Mouse (Mus musculus) adrenal gland, adult 18-20 months (tissue): ENCODE measurements around the gene E330034G19Rik. TPM values are rescaled to one million over a fixed set of nuclear protein-coding genes. Genes with fewer than 3 reads are reported as not detected.
A peak's percentile ranks its signal among the peaks of the same experiment; 100 is the strongest.
"Not testable (repeated sequence)": the region's sequence is repeated elsewhere in the genome, so short reads cannot be mapped to it uniquely, and the experiment has no call there.

Experiments
- DNase-seq, 2 experiments: peaks; one replicate each; pipeline ENCODE4 v3.0.0; 2021 to 2022; ENCODE audit warnings: low spot score in 2 of 2
- long read RNA-seq, 2 experiments: library from polyadenylated mRNA; stranded (forward); transcript quantifications; one replicate each; pipeline ENCODE4 v2.0.0; 2021
- total RNA-seq, 2 experiments: library from RNA; stranded (reverse); gene quantifications; 1 replicate in 1 of 2; 2 replicates in 1 of 2; pipeline ENCODE4 v1.2.3; 2021

Gene E330034G19Rik
- not detected for total RNA-seq
- long read RNA-seq, experiment 1: 0 reads
- long read RNA-seq, experiment 2: 0 reads

DNA sequence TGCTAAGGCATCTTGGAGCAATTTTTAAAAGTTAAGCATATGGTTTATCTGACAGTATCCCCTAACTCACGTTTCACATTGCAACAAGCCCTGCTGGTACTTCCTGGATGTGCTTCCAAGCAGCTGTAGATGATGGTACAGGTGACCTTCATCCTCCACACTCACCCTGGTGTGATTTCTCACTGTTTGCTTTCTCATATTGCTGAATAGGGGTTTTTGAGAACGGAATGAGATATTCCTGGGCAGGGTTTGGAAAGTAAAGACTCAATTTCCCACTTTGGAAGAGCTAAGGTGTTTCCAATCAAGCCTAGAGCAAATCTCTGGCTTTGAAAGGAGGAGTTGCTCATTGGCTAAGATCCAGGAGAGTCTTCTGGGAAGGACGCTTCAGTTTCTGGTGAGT lies at the start of gene E330034G19Rik:
Gene E330034G19Rik, plus strand, starts transcription at position 301 of the 400 bp plus-strand sequence.
- no peak for DNase-seq

DNA sequence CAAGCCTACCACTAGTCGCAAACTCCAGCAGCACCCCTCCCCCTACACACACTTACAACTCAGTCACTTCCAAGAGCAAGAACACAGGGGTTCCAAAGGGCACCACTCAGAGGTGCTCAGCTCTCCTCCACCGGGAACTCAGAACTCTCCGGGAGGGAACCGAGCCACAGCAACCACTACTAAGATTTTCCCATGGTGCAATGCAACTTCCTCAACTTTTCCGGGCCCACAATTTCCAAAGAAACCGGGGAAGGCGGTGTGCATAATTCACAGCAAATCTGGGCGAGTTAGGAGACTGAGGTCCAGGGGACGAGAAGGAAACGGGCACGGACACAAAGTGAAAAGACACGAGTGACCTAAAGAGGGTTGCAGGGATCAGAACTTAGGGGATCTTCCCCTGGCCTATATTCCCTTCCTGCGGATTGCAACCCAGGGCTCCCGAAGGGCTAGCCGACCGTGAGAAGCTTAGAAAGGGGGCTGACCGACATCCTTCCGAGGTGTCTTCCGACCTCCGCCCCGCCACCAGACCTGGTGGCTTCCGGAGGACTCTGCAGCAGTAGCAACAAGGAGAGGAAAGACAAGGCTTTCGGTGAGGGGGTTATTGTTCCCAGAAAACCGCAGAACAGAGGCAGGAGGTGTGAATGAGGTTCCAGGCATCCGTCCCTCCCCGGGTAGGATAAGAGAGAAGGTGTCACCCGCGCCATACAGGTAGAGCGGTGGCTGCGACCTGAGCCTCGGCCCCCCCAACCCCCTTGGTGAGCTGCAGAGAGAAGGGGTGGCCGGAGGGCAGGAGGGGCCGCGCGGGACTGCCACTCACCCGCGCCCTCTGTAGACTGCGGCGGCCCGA lies 48.5 kb upstream of the E330034G19Rik start:
- DNase-seq: no peak

DNA sequence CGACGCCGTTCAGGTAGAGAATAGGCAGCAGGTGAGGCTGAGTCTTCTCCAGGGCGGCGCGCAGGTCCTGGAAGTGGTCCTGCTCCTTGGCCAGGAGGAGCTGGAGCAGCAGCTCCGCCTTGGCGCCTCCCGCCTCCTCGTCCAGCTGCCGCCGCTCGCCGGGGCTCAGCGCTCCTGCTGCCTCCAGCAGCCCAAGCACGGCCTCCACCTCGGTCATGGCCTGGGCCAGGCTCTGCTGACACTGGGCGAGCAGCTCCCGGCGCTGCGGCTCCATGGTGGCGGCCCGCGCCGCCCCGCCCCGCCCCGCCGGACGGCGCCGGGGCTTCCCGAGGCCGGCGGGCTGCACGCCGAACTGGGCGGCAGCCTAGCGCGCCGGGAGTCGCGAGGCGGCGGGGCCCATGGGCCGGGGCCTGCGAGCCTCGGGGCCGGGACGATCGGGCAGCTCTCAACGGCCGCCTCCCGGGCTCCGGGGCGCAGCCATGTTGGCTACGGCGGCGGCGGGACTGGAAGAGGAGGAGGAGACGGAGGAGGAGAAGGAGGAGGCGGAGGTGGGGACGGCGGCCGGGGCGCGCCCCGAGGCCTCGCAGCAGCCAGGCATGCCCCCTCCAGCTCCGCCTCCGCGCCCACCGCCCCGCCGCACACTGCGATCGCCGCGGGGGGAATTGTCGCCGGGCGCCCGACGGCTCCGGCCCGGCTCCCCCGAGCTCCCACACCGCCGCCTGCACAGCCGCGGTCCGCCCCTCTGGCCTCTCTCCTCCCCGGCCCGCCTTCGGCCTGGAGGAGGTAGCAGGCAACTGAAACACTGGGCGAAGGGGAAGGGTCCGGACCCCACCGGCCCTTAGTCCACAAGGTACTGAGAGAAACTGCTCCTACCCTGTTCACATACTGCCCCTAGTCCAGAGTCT lies 47.6 kb upstream of the E330034G19Rik start, which contains the start of gene Dlg5:
Gene Dlg5, minus strand, starts transcription at position 744 of the 905 bp plus-strand sequence.
- DNase-seq: peak; percentile 70 to 73

DNA sequence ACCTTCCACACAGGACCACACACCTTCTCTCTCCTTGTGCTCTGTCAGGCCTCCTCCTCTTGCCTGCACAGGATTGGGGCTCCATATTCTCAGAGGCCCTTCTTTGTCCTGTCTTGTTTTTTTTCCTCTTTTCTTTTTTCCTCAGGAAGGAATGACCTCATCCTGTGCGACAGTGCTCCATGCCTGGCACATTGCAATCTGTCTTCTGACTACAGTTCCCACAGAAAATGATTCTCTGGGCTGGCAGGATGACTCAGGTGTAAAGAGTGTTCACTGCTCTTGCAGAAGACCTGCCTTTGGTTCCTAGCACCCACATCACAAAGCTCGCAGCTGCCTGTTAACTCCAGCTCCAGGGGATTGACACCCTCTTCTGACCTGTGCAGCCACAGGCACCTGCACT lies 43.1 kb upstream of the E330034G19Rik start:
- DNase-seq: no peak

DNA sequence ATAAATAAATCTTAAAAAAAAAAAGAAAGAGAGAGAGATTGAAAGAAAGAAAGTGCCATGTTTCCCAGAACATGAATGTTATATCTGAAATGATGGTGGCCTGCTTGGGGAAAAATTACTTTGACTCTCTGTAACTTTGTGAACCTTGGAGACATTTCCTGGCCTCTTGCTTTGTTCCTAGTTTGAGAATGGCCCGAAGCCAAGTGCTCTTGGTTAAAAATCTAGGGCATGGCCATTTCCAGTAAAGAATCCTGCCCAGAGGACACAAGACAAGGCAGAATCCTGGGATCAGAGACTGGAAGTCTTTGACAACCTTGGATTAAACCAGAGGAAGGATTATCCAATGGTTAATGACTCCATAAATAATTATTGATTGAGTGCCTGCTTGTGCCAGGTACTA lies 41.7 kb upstream of the E330034G19Rik start:
- DNase-seq: no peak

DNA sequence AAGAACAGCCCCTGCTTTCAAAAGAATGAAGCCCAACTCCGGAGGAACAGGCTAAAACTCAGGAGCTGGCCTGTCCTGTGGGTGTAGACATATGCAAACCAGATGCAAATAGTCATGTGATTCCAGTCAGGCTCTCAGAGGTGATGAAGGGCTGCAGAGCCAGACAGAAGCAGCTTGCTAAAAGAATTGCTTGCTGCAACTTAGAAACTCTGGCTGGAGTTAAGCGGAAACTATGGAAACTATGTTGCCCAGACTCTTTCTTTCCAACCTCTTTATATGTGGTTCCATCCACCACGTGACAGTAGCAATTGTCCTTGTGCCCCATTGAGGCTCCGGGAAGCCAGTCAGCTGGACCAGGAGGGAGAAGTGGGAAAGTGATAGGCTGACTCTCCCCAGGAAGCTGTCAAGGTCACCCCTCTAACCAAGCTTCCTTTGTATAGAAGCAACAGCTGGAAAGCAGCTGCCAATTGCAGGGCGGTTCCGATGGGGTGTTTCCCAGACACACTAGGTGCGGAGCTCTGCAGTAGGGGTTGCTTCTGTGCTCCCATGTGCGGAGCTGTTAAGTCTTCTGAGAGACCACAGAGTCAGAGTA lies 39.3 kb upstream of the E330034G19Rik start:
- DNase-seq: no peak

DNA sequence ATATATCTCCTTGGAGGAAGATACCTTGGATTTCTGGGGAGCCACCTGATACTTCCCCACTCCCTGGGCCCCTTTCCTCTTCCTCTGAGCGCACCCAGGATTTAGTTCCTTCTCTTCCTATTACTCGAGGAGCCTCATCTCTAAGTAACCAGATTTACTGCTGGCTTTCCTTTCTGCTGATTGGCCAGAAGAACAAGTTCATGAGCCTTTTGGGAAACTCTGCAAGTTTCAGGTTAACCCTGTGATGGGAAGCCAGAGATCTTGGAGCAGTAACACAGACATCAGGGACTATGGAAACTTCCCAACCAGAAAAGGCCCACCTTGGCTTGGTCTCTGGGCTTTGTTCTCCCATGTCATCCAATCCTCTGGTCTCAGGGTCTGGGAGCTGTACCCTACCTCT lies 37.1 kb upstream of the E330034G19Rik start:
- DNase-seq: no peak

DNA sequence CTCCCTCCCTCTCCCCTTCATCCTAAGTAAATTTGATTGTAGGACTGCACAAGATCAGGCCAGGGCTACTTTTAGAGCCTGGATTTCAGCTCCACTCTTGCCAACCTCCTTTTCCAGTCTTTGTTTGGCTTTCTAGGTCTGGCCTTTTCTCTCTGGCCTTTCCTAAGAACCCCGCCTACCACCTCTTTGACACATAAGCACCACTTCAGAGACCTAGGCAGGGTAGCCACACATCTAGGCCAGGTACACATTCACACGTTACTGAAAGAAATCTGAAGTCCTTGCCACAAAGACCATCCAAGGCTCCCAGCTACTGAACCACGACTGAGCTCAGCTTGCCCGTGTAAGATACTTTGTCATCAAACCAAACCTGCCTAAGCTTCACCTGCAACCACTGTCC lies 32.6 kb upstream of the E330034G19Rik start:
- DNase-seq: no peak

DNA sequence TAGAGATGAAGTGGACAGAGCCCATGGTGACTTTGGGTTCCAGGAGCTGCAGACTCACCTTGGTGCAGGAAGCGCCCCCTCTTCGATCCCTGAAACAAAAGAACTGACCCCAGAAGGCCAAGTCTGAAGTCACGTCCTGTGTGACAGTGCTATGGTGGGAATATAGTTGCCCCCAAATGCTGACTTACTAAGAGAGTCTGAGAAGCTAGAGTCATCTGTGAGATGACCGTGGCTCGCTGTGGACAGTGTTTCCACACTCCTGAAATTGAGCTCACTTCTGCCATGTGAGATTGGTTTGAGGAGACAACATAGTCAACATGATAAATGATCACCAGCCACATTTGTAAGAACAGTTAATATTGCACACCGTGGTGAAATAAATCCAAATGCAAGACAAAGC lies 30.6 kb upstream of the E330034G19Rik start:
- DNase-seq: no peak

DNA sequence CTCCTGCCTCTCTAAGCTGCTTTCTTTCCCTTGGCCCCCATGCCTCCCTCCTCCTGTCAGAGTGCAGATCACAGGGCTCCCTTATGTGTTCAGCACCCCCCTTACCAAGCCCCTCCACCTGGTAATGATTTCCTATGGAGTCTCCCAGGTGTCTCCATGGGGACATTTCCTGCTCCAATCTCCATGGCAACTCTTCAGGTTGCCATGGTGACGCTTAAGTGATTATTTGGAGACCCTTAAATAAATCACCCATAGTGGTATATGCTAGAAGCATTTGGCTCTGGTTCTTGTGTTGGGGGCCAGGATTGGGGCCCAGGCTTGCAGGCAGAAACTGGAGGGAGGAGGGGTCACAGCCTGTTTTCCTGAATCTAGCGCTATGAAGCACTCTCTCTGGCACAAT lies 30.1 kb upstream of the E330034G19Rik start:
- no peak for DNase-seq

DNA sequence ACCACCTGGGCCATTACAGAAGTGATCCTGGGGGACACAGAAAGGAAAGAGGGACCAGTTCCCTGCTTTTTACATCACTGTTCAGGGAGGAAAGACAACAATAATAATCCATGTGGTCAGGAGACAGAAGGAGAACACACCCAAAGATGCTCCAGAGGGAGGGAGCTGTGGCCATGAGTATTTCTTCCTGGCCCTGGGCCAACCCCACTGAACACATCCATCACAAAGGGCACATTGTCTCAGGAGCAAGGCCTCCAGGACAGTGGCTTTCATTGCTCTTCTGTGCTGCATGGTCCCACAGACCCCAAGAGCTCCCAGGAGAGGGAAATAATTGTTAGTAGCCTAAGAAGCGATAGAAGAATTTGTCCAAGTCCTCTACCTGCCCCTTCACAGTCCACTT lies 23.4 kb upstream of the E330034G19Rik start:
- DNase-seq: no peak

DNA sequence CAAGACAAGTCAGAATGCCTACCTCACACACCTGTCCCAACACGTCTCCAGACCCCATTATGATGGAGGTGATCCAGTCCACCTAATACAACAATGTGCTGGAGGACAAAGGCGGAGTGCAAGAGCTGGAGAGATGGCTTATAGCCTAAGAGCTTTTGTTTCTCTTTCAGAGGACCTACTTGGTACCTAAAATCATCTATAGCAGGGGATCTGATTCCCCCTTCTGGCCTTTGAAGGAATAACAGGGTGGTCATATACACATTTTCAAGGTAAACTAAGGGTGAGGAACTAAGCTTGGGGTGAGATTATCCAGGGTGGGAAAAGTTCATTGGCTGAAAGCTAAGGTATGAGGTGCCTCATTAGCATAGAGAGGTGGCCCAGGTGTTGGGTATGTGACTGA lies 19.4 kb upstream of the E330034G19Rik start:
- peak in 1 of 2 experiments; percentile 4 for DNase-seq

DNA sequence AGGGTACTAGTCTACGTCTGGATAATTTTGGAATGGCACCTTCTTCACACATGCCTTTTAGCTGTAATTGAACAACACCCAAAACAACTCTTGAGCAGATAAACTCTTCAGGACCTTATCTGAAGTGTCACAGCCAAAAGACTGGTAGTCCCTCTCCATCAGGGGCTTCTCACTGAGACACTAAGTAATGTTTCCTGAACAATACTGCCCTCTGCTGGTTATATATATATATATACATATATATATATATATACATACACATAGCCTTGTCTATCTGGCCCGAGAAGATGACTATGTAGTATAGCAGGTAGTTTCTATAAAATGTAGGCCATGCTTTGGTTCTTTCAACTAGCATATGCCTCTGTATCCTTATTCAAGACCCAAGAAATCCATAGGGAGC lies 17.5 kb upstream of the E330034G19Rik start:
- no peak for DNase-seq

DNA sequence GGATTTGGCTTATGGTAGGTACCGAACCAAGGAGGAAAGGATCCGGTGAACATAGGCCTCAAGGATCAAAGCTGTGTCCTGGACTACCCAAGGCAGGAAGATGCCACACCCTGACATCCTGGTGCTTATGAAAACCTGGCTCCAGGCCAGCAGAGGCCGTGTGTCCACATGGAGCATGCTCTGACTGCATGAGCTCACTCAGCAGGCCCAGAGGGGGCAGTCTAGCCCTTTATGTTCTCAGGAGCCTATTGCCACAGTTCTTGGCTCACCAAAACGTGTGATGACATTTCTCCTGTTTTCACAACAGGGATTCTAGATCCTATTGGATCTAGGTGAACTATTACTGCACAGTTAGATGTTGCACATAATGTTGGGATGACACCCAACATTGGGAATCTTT lies 11.7 kb upstream of the E330034G19Rik start:
- no peak for DNase-seq

DNA sequence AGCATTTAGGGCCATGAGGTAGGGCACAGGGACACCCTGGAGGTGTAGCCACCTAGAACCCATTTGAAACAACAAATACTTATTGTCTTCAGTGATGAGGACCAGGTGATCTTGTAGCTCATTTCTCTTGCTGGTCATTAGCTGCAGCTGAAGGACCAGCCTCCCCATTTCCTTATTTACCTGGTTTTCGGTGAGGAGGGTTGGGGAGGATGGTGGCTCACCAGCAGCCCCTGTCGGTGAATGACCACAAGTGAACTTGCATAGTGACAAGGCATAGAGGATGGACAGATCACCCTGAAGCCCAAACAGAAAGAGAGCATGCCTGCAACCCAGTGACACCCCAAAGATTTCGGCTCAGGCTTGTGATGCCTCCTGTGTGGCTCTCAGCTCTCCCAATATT lies 10.7 kb upstream of the E330034G19Rik start:
- no peak for DNase-seq

DNA sequence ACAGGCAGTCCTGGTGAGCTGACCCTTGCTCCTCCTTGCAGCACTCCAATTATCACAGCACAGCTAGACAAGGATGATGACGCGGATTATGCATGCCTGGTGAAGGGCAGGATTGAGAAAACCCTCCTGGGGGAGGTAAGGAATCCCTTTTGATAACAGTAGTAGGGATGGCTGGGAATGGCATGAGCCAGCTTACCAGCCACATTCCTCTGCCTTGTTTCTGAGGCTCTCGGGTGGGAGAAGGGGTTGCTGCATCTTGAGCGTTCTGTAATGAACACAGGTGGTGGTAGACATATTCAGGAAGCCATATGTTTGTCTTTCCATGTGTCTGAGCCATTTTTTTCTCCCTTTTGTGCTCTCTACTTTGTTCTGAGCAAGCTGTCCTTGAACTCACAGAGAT lies 6.9 kb upstream of the E330034G19Rik start:
- no peak for DNase-seq

DNA sequence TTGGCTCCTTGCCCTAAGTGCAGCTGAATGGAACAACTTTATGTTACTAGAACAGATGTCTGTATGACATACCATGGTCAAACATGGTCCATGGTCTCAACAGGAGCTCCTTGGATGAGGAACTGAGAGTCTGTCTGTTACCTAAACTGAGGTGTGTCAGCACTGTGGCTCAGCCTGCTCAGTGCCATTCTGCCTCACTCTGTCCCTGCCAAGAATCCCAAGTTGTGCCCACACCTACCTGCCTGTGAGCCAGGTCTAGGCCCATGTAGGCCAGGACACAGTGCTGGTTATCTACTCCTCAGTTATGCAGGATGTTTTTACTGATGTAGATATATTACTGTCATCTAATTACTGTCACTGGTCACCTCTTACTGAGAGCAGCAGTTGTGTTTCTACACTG lies 2.3 kb upstream of the E330034G19Rik start:
- DNase-seq: no peak

DNA sequence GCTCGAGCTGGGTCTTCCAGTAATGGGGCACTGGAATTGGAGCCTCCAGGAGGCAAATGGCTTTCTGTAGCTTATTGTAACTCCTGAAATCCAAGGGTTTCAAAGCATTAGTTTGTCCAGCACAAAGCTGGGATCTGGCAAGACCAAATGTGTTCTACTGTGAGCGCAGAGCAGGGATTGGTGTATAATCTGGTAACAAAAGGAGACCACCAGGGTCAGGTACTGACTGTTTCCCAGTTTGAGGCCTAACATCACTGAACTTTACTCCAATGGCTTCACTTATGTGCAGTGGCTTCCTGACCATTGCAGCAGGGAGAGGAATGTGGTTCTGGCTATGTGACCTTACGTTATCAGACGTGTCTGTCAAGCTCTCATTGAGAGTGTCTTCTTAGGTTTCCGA lies 617 bp downstream of the E330034G19Rik start:
- no peak for DNase-seq

DNA sequence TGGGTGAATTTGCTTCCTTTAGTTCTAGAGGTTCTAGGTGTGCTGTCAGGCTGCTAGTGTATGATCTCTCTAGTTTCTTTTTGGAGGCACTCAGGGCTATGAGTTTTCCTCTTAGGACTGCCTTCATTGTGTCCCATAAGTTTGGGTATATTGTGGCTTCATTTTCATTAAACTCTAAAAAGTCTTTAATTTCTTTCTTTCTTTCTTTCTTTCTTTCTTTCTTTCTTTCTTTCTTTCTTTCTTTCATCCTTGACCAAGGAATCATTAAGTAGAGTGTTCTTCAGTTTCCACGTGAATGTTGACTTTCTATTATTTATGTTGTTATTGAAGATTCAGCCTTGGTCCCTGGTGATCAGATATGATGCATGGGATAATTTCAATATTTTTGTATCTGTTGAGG lies 9.1 kb downstream of the E330034G19Rik start:
- not testable (repeated sequence) for DNase-seq

DNA sequence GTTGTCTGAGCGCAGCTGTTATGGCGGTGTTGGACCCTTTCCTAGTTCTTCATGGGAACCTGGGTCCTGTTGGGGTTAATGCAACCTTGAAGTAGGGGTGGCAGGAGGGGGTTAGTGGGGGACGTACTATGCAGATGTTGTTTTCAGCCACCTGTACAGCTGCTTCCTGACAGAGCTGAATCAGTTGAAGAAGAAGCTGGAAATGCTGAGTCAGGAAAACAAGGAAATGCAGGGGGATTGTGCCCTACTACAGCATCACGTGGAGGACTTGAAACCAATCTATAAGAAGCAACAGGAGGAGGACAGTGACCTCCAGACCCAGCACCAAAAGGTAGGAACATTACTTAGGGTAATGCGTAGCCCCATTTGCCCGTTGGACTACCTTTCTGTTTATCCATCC lies 13.7 kb downstream of the E330034G19Rik start:
- DNase-seq: no peak

DNA sequence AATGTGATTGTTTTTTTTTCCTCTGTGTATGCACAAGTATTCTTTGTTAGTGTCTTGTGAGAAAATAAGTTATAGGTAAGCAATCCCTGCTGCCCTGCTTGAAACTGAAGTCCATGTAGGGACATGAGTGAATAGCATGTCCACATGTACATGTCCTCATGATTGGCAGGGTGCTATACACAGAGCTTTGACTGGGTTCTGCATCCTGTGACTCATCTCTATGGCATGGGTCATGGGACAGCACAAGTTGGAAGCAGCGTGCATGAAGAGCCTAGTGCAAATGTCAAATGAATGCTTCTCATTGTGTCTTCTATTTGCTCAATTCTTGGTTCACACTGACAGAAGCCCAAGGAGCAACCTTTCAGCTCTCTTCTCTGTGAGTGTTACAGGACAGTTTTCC lies 14.1 kb downstream of the E330034G19Rik start:
- no peak for DNase-seq

DNA sequence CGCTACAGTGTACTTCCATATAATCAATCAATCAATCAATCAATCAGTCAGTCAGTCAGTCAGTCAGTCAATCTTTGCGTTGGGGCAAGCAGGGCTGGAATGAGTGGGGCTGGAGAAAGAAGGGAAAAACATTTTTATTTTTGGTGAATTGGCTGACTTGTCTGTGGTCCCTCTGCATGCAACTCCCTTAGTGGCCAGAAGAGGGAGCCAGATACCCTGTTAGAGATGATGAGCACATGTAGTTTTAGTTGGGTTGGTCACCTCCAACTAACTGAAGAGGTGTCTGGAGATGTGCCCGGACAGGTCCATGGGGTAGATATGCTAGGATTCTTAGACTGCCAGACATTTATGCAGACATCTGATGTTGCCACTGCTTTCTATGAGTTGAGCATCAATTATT lies 18.1 kb downstream of the E330034G19Rik start:
- DNase-seq: peak; percentile 53 to 64
